Mouse (Mus musculus) heart, adult 2 months (tissue): Measurements from ENCODE around the gene 4930503B20Rik. TPM values are rescaled to one million over a fixed set of nuclear protein-coding genes. Genes with fewer than 3 reads are reported as not detected.

Experiments
- DNase-seq, 2 experiments: peaks; one replicate each; pipeline ENCODE4 v3.0.0; 2021
- H3K27ac ChIP-seq: fragments of 200-600 bp; 2 replicates; pipeline ENCODE4 v1.8.1; 2022
- H3K27me3 ChIP-seq: fragments of 200-500 bp; 2 replicates; pipeline ENCODE4 v1.6.1; 2012; ENCODE audit warnings: mild to moderate bottlenecking, low read length, inconsistent platforms, mixed read lengths; ENCODE audit not compliant: control insufficient read depth, insufficient read depth
- H3K36me3 ChIP-seq: fragments of 200-500 bp; 2 replicates; pipeline ENCODE4 v1.6.1; 2012; ENCODE audit warnings: low read length, inconsistent platforms; ENCODE audit not compliant: control insufficient read depth, insufficient read depth
- H3K4me1 ChIP-seq: fragments of 200-500 bp; 2 replicates; pipeline ENCODE4 v1.6.1; 2011; ENCODE audit warnings: low read length; ENCODE audit not compliant: control insufficient read depth, insufficient read depth
- H3K4me3 ChIP-seq: fragments of 200-600 bp; 2 replicates; pipeline ENCODE4 v1.8.1; 2022
- H3K79me2 ChIP-seq: fragments of 200-500 bp; replicated peaks from 2 replicates; pipeline ENCODE4 v1.6.1; 2012; ENCODE audit warnings: mild to moderate bottlenecking, inconsistent platforms, low read length, moderate library complexity, mixed read lengths; ENCODE audit not compliant: control insufficient read depth, insufficient read depth
- H3K9ac ChIP-seq: fragments of 200-500 bp; 2 replicates; pipeline ENCODE4 v1.6.1; 2012; ENCODE audit warnings: low read depth, mild to moderate bottlenecking, control low read depth, inconsistent platforms, low read length, mixed read lengths
- CTCF ChIP-seq: fragments of 200-600 bp; IDR thresholded peaks from 2 replicates; pipeline ENCODE4 v1.8.1; 2022; ENCODE audit warnings: antibody characterized with exemption, mild to moderate bottlenecking, moderate library complexity
- EP300 ChIP-seq: fragments of 200-500 bp; IDR thresholded peaks from 2 replicates; pipeline ENCODE4 v1.6.1; 2011; ENCODE audit warnings: low read depth, low read length, control low read depth; ENCODE audit not compliant: insufficient read depth
- POLR2A ChIP-seq: fragments of 200-500 bp; IDR thresholded peaks from 2 replicates; pipeline ENCODE4 v1.6.1; 2011; ENCODE audit warnings: mild to moderate bottlenecking, low read depth, low read length, control low read depth; ENCODE audit not compliant: insufficient read depth
- WGBS: fragments of 180-500 bp; shearing (Covaris S2); methylation state at CpG from one replicate; pipeline ENCODE4 v1.1.7; 2018; 5-methylcytosine and 5-hydroxymethylcytosine counted together
- intact Hi-C: fragments of 180-260 bp; cut with DNase I; formaldehyde crosslinking; loops from one replicate; pipeline ENCODE4 v1.15.1; 2025
- polyA plus RNA-seq: library from polyadenylated mRNA; depleted of rRNA; stranded (reverse); fragments of >200 nt; gene quantifications from 2 replicates; pipeline ENCODE4 v1.2.3, GENCODE M21; 2012
- total RNA-seq, 2 experiments: library from RNA; stranded (reverse); gene quantifications; 2 replicates each; pipeline ENCODE4 v1.2.3; 2021

Gene 4930503B20Rik
- total and polyA plus RNA-seq, 3 experiments, result 0.16 TPM; not detected in 2

DNA sequence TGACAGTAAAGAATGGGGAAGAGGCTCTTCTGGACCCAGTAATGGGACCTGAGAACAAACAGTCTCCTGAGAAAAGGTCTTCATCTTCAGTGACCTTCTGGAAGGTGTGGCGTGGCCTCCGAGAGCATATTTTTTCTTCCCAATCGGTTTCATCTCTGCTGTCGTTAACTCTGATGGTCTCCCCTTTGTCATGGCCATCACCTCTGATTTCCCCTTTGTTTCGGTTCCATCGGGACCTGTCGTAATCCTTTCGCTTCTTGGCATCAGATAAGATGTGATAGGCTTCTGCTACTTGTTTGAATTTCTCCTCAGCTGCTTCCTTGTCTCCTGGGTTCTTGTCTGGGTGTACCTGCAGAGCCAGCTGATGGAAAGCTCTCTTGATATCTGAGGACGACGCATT is 401 bp downstream of the 4930503B20Rik start:
- no peak for DNase-seq
- intact Hi-C loops, result no loop called here
- Histone ChIP-seq H3K27ac (no peak overlapping the region), H3K9ac (no peak overlapping the region), H3K27me3 (no peaks in the 10 kb centered on the region), H3K79me2 (no peaks in the 10 kb centered on the region), H3K4me1 (peaks cover 2% of the 10 kb centered on the region), H3K4me3 (no peak overlapping the region), H3K36me3 (no peaks in the 10 kb centered on the region)
- TF ChIP-seq CTCF (no peak), POLR2A (no peak), EP300 (no peak)
- WGBS, result 89% methylated on average over 10 of the region's 10 CpGs

DNA sequence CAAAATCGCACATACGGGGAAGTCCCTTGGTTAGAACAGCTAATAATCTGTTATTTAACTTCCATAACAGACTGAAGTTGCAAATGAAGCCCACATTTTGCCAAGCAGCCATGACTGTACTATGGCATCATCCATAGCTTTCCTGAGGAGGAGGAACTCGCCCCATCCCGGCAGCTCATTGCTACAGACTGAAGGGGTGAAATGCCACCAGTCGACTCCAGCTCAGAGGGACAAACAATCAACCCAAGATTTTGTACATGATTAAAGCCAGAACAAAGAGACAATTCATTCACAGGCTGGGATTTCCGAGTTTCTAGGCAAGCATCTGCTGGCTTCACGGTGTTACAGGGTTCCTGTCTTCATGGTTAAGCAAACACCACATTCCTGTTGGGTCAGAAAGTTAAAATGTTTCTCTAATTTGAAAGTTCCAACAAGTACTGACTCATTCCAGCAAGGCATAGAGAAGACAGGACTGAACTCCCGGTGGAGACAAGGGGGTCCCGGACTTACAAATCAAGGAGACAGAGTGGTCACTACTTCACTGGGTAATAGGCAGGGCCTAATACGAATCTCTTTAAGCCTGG is 1.7 kb downstream of the 4930503B20Rik start:
- intact Hi-C loops, result no loop called here
- no peaks in the 10 kb centered on the region for H3K27me3 ChIP-seq
- 75% methylated on average over 10 of the region's 10 CpGs for WGBS
- H3K9ac ChIP-seq, result no peak overlapping the region
- no peaks in the 10 kb centered on the region for H3K4me1 ChIP-seq
- H3K4me3 ChIP-seq, result no peak overlapping the region
- no peaks in the 10 kb centered on the region for H3K79me2 ChIP-seq
- DNase-seq, result no peak
- H3K36me3 ChIP-seq, result no peaks in the 10 kb centered on the region
- H3K27ac ChIP-seq, result no peak overlapping the region
- TF ChIP-seq CTCF (no peak), POLR2A (no peak), EP300 (no peak)

DNA sequence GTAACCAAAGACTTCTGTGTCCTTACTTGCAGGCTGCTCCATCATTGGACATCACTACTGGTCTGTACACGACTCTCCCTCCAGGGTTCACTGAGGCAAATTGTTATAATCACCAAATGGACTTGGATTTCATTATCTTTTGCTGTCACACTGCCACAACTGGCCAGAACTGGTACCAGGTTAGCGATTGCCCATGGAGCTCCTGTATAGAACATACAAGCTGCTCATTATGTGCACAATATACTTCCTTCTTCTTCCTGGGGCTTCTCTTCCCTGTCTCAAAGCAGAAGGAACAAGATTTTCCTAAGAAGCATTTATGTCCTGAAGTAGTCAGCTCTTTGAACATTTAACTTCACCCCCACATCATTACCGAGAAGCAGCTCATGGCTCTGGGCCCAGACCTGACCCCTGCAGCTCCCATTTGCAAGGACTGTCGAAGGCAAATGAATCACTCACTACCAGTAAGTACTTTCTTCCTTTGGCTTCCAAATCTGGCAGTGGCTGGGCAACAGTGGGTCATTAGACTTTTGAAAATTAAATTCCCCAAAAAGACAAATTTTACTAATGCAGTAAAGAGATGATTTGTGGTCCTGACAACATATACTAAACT is 9.2 kb downstream of the 4930503B20Rik start:
- Histone ChIP-seq H3K27me3 (no peaks in the 10 kb centered on the region), H3K27ac (no peak overlapping the region), H3K4me3 (no peak overlapping the region), H3K9ac (no peak overlapping the region), H3K4me1 (no peaks in the 10 kb centered on the region), H3K36me3 (no peaks in the 10 kb centered on the region), H3K79me2 (no peaks in the 10 kb centered on the region)
- 54% methylated on average over 4 of the region's 4 CpGs for WGBS
- DNase-seq, result no peak
- no peak for TF ChIP-seq EP300
- no peak for TF ChIP-seq POLR2A
- no peak for TF ChIP-seq CTCF
- intact Hi-C loops, result no loop called here

DNA sequence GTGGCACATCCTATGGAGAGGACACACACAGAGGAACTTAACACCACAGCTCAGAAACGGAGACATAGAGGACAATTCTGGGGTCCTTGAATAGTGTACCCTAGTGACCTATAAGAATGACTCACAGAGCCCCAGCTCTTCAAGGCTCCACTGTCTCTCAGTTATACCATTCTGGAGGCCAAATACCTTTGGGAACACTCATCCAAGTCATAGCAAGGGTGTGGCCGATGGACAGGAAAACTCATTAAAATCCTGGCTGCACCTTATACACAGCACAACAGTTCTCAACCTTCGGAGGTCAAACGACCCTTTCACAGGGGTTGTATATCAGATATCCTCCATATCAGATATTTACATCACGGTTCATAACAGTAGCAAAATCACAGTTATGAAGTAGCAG is 18.6 kb downstream of the 4930503B20Rik start:
- Histone ChIP-seq H3K9ac (no peak overlapping the region), H3K27ac (no peak overlapping the region), H3K4me1 (no peaks in the 10 kb centered on the region), H3K36me3 (no peaks in the 10 kb centered on the region), H3K79me2 (no peaks in the 10 kb centered on the region), H3K4me3 (no peak overlapping the region), H3K27me3 (no peaks in the 10 kb centered on the region)
- no peak for DNase-seq
- TF ChIP-seq EP300 (no peak), CTCF (no peak), POLR2A (no peak)
- whole genome bisulfite sequencing, result 73% methylated on average over 5 of the region's 5 CpGs
- intact Hi-C loops, result no loop called here

DNA sequence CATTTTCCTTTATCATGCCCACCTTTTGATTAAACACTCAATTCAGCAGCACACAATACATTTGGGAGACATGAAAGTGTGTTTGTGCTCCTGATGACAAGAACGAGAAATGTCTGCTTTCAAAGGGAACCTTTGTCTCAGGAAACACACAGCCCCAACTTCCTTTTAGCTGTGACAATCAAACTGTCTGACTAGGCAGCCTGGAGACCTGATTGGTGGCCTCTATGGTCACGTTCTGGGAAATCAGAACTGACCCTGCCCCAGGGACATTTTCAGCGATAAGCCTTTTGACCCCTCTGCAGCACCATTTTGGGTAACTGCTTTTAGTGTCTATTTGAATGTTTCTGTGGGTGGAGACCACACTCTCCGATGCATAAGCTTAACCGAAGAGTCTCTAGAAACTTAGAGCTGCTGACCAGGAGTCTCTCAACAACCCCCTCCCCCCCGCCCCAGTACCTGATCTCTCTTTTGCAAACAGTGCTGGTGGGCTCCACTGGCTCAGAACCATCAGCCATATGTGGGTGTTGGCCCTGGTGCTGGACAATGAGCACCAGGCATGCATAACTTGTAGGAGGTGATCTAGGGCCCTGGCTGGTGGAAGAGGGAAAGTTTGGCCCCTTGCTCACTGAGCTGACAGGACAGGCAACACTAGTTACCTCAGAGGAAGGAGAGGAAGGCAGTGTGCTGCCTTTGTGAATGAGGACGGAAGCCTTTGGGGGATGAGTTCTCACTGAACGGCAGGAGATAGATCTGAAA is 22.7 kb downstream of the 4930503B20Rik start:
- no peak overlapping the region for H3K4me3 ChIP-seq
- H3K36me3 ChIP-seq, result no peaks in the 10 kb centered on the region
- TF ChIP-seq EP300, result no peak
- no peak for TF ChIP-seq CTCF
- no peak for TF ChIP-seq POLR2A
- H3K9ac ChIP-seq, result no peak overlapping the region
- no peak for DNase-seq
- no peaks in the 10 kb centered on the region for H3K27me3 ChIP-seq
- H3K79me2 ChIP-seq, result no peaks in the 10 kb centered on the region
- no peaks in the 10 kb centered on the region for H3K4me1 ChIP-seq
- H3K27ac ChIP-seq, result no peak overlapping the region
- 54% methylated on average over 8 of the region's 8 CpGs for WGBS
- intact Hi-C loops, result no loop called here

DNA sequence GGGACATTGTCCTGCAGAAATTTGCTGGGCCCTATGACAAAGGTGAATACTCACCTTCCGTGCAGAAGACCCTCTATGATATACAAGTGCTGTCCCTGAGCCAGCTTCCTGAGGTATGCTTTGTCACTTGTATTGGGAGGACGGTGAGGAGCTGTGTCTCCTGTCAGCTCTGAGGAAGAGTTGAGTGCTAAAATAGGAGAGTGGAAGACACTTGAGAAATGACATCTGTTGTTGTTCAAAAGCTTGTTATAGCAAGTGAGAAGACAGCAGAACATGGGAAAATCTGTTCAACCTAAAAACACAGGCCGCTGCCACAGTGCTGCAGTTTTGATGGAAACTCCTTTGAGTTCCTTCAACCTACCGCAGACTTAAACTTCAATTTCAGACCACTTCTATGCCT is 25.4 kb downstream of the 4930503B20Rik start:
- Histone ChIP-seq H3K4me3 (no peak overlapping the region), H3K36me3 (no peaks in the 10 kb centered on the region), H3K27me3 (no peaks in the 10 kb centered on the region), H3K4me1 (no peaks in the 10 kb centered on the region; the same call in 1 of the 2 replicates), H3K79me2 (no peaks in the 10 kb centered on the region), H3K9ac (no peak overlapping the region), H3K27ac (no peak overlapping the region)
- no peak for DNase-seq
- intact Hi-C loops, result no loop called here
- WGBS, result 85% methylated on average over 4 of the region's 4 CpGs
- TF ChIP-seq CTCF (no peak), EP300 (no peak), POLR2A (no peak)
